Comparison of ENCODE assay signal across 8 mouse cellular contexts in the genomic region with DNA sequence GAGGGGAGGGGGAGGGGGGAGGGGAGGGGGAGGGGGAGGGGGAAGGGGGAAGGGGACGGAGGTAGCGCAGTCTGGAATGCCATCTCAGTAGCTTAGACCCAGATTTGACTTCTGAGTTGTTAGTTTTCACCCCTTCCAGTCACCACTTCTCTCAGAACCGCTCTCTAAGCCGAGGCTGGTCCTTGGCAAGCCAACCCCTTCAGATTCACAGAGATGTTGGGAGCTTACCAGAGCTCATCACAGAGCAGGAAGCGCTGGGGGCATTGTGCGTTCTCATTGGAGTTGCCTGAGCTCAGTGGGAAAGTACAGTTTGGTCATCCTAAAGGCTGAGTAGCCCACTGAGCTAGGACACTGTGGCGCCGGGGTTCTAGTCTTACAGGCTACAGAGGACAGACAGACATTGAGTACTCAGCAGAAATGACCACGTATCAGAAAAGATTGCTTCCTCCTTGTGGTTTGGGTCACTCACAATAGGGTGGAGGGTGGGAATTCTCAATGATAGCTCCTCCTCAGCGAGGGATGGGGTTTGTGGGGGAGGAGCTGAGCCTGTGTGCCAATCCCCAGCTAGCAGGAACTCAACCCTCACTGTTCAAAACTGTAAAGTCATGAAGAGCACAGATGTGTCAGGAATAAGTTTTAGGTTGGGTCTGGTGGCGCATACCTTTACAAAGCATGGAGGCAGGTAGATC. TPM values are rescaled to one million over a fixed set of nuclear protein-coding genes. Genes with fewer than 3 reads are reported as not detected.
DNase-seq lines count a peak whose midpoint lies in the region; ATAC-seq and TF ChIP-seq lines count a peak whose summit lies in the region.

No protein-coding gene starts in this region.

- DNase-seq in hindbrain, embryonic 11.5 days (ENCODE audit: low spot score) = peak; percentile 1
- DNase-seq in kidney, postnatal 36 days = peak; percentile 46 to 63
- DNase-seq in right cerebral cortex, postnatal 25 days = no peak
- no peak for DNase-seq in cerebellum, postnatal 4 days (ENCODE audit: low spot score in 2 of 2)
- DNase-seq in left cerebral cortex, adult 9 months (ENCODE audit: low spot score in 2 of 2) = no peak

- H3K27me3 ChIP-seq in hindbrain, embryonic 11.5 days (ENCODE audit: control insufficient read depth, insufficient read depth, low read length) = no peaks in the 10 kb centered on the region
- H3K27me3 ChIP-seq in hindbrain, embryonic 16.5 days (replicated peaks; ENCODE audit: control insufficient read depth, insufficient read depth, low read length) = no peaks in the 10 kb centered on the region

- no peaks in the 10 kb centered on the region for H3K4me1 ChIP-seq in hindbrain, embryonic 11.5 days (replicated peaks; ENCODE audit: control insufficient read depth, insufficient read depth, low read length)
- no peaks in the 10 kb centered on the region for H3K4me1 ChIP-seq in hindbrain, embryonic 16.5 days (ENCODE audit: control insufficient read depth, insufficient read depth, low read depth, low read length)
- H3K4me1 ChIP-seq in embryonic fibroblast, embryonic 13.5 days (ENCODE audit: control insufficient read depth, insufficient read depth, low read length) = no peaks in the 10 kb centered on the region

- 45% methylated on average over 10 of the region's 11 CpGs for WGBS in hindbrain, embryonic 11.5 days
- WGBS in hindbrain, embryonic 16.5 days = 47% methylated on average over 11 of the region's 11 CpGs

- no peak overlapping the region for H3K27ac ChIP-seq in hindbrain, embryonic 11.5 days (ENCODE audit: low read depth, low read length)
- H3K27ac ChIP-seq in hindbrain, embryonic 16.5 days (ENCODE audit: low read depth, low read length) = no peak overlapping the region
- peak overlapping the region; percentile 5; the same call in 1 of the 2 replicates for H3K27ac ChIP-seq in embryonic fibroblast, embryonic 13.5 days (ENCODE audit: insufficient read depth, low read length)

- TF ChIP-seq CTCF in embryonic fibroblast, embryonic 13.5 days (IDR thresholded peaks at IDR 0.05; ENCODE audit: borderline replicate concordance, insufficient read depth, low read length) = no peak

- H3K4me3 ChIP-seq in hindbrain, embryonic 11.5 days (ENCODE audit: low read depth, low read length) = no peak overlapping the region
- no peak overlapping the region for H3K4me3 ChIP-seq in hindbrain, embryonic 16.5 days (ENCODE audit: low read length)
- no peak overlapping the region for H3K4me3 ChIP-seq in embryonic fibroblast, embryonic 13.5 days (ENCODE audit: insufficient read depth, low read length)

- TF ChIP-seq POLR2A in embryonic fibroblast, embryonic 13.5 days (IDR thresholded peaks at IDR 0.05; ENCODE audit: low read depth, low read length) = no peak

- H3K9me3 ChIP-seq in hindbrain, embryonic 11.5 days (ENCODE audit: control insufficient read depth, low read length) = no peaks in the 10 kb centered on the region
- no peaks in the 10 kb centered on the region for H3K9me3 ChIP-seq in hindbrain, embryonic 16.5 days (ENCODE audit: control insufficient read depth, low read length)

- H3K9ac ChIP-seq in hindbrain, embryonic 11.5 days (ENCODE audit: low read depth, low read length) = no peak overlapping the region
- H3K9ac ChIP-seq in hindbrain, embryonic 16.5 days (ENCODE audit: low read depth, low read length) = no peak overlapping the region

- ATAC-seq in hindbrain, embryonic 11.5 days (ENCODE audit: low FRiP score) = no peak
- no peak for ATAC-seq in hindbrain, embryonic 16.5 days
- ATAC-seq in monocyte, adult 5-6 weeks (replicated peaks; ENCODE audit: insufficient number of reproducible peaks, low FRiP score, low TSS enrichment, poor library complexity, severe bottlenecking) = peak; percentile 97

- H3K4me2 ChIP-seq in hindbrain, embryonic 11.5 days (replicated peaks; ENCODE audit: low read depth, low read length) = no peak overlapping the region
- H3K4me2 ChIP-seq in hindbrain, embryonic 16.5 days (ENCODE audit: low read length) = no peak overlapping the region

- H3K36me3 ChIP-seq in hindbrain, embryonic 11.5 days (ENCODE audit: control insufficient read depth, insufficient read depth, low read length) = no peaks in the 10 kb centered on the region
- H3K36me3 ChIP-seq in hindbrain, embryonic 16.5 days (ENCODE audit: control insufficient read depth, insufficient read depth, low read length) = no peaks in the 10 kb centered on the region

RNA-seq across cellular contexts. Expression of a gene that starts 2.0 kb away (rescaled TPM):
- 0.48 and 0.57 TPM in 2 replicates for polyA plus RNA-seq in hindbrain, embryonic 11.5 days (2014; fragmentation: Nextera tagmentation; extraction: Ambion mirVana)
- 0.37 and 0.44 TPM in 2 replicates for polyA plus RNA-seq in hindbrain, embryonic 16.5 days (2015; fragmentation: Nextera tagmentation; extraction: Ambion mirVana)
- polyA plus RNA-seq in embryonic fibroblast, embryonic 13.5 days (2011; ENCODE audit: insufficient read length, low read depth, missing spikeins) = 10.5 and 12.3 TPM in 2 replicates
- 29.5 to 66.9 TPM (median 36.7 TPM) in 3 replicates for total RNA-seq in monocyte, adult 5-6 weeks (2017)

RNA-seq across cellular contexts. Expression of a gene that starts 24.0 kb away (rescaled TPM):
- 0.29 TPM in 1 of 2 replicates, not detected in the other for polyA plus RNA-seq in hindbrain, embryonic 11.5 days (2014; fragmentation: Nextera tagmentation; extraction: Ambion mirVana)
- 0.26 TPM in 2 replicates for polyA plus RNA-seq in hindbrain, embryonic 16.5 days (2015; fragmentation: Nextera tagmentation; extraction: Ambion mirVana)
- polyA plus RNA-seq in embryonic fibroblast, embryonic 13.5 days (2011; ENCODE audit: insufficient read length, low read depth, missing spikeins) = not detected in 2 replicates
- total RNA-seq in monocyte, adult 5-6 weeks (2017) = 0.39 TPM in 1 of 3 replicates, not detected in the others

RNA-seq across cellular contexts. Expression of a gene that starts 30.9 kb away (rescaled TPM):
- polyA plus RNA-seq in hindbrain, embryonic 11.5 days (2014; fragmentation: Nextera tagmentation; extraction: Ambion mirVana) = 0.15 and 0.22 TPM in 2 replicates
- polyA plus RNA-seq in hindbrain, embryonic 16.5 days (2015; fragmentation: Nextera tagmentation; extraction: Ambion mirVana) = 0.21 and 0.35 TPM in 2 replicates
- polyA plus RNA-seq in embryonic fibroblast, embryonic 13.5 days (2011; ENCODE audit: insufficient read length, low read depth, missing spikeins) = not detected in 2 replicates
- total RNA-seq in monocyte, adult 5-6 weeks (2017) = 0.95 to 1.3 TPM in 2 of 3 replicates, not detected in the other

RNA-seq across cellular contexts. Expression of a gene that starts 41.3 kb away (rescaled TPM):
- polyA plus RNA-seq in hindbrain, embryonic 11.5 days (2014; fragmentation: Nextera tagmentation; extraction: Ambion mirVana) = not detected in 2 replicates
- polyA plus RNA-seq in hindbrain, embryonic 16.5 days (2015; fragmentation: Nextera tagmentation; extraction: Ambion mirVana) = not detected in 2 replicates
- polyA plus RNA-seq in embryonic fibroblast, embryonic 13.5 days (2011; ENCODE audit: insufficient read length, low read depth, missing spikeins) = not detected in 2 replicates
- total RNA-seq in monocyte, adult 5-6 weeks (2017) = 0.53 to 3.0 TPM (median 1.8 TPM) in 3 replicates

RNA-seq across cellular contexts. Expression of a gene that starts 44.0 kb away (rescaled TPM):
- 17.9 and 19.7 TPM in 2 replicates for polyA plus RNA-seq in hindbrain, embryonic 11.5 days (2014; fragmentation: Nextera tagmentation; extraction: Ambion mirVana)
- polyA plus RNA-seq in hindbrain, embryonic 16.5 days (2015; fragmentation: Nextera tagmentation; extraction: Ambion mirVana) = 13.0 and 15.6 TPM in 2 replicates
- polyA plus RNA-seq in embryonic fibroblast, embryonic 13.5 days (2011; ENCODE audit: insufficient read length, low read depth, missing spikeins) = 20.0 and 23.6 TPM in 2 replicates
- 25.1 to 36.4 TPM (median 35.7 TPM) in 3 replicates for total RNA-seq in monocyte, adult 5-6 weeks (2017)

Comparison
In these comparisons a context has a peak if more than half of its experiments do, and no peak if none do; other contexts are left out.
1. DNase-seq: peak in hindbrain, embryonic 11.5 days (single experiment) and kidney, postnatal 36 days (2 of 2); none in right cerebral cortex, postnatal 25 days (single experiment), cerebellum, postnatal 4 days (0 of 2) and left cerebral cortex, adult 9 months (0 of 2).